Mouse (Mus musculus): ENCODE measurements around the gene Slc22a23.

Gene Slc22a23

DNA sequence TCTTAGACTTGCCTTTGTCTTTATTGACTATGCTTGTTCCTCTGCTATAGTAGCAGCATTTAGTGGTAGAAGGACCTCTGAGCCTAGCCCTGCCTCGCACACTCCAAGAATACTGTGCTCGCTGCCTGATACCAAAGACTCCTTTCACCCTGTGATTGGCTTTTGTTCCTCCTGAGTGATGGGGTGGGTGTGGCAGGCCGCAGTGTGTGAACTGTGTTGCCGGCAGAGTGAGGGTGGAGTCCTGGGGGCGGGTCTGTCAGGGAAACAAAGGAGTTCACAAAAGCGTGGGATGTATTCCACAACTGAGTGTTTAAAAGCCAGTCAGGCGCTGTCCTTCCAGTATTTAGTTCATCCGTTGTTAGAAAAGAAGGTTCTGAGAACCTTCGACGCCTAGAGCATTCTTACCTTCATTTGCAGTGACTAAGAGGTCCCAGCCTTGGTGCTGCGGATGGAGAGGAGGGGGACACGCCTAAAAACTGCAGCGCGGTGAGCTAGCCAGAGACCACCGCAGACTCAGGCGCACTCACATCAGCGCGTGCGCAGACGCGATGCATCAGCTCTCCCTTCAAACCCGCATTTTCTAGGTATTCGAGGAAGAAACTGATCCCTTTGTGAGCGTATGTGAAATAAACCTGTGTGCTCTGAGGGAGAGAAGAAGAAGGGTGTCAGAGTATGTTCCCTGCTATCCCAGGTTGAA is 213.8 kb downstream of the Slc22a23 start:
- peak; percentile 90 for DNase-seq

DNA sequence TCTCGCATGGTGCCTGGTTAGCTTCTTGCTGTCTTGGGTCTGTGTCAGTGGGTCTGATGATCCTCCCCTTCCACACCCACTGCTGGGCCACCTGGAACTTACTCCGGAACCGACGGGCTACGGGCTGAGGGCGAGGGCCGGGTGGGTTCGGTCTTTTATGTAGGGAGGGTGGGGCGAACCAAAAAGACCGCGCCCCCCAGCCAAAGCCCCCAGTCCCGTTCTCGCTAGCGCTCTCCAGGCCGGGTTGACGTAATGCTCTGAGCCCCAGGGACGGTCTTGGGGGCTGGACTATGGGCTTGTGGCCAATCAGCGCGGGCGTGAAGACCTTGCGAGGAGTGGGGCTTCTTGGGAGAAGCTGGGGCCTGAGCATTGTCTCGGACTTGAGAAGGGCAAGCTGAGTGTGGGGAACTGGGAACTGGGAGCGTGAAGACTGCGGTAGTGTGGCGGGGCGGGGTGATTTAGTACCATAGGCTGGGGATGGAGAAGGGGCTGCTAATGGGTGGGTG is 214.7 kb downstream of the Slc22a23 start, which contains the start of gene Tubb2b:
Gene Tubb2b (minus strand): TSS at position 241 of the 506 bp plus-strand sequence.
- peak; percentile 98 for DNase-seq

DNA sequence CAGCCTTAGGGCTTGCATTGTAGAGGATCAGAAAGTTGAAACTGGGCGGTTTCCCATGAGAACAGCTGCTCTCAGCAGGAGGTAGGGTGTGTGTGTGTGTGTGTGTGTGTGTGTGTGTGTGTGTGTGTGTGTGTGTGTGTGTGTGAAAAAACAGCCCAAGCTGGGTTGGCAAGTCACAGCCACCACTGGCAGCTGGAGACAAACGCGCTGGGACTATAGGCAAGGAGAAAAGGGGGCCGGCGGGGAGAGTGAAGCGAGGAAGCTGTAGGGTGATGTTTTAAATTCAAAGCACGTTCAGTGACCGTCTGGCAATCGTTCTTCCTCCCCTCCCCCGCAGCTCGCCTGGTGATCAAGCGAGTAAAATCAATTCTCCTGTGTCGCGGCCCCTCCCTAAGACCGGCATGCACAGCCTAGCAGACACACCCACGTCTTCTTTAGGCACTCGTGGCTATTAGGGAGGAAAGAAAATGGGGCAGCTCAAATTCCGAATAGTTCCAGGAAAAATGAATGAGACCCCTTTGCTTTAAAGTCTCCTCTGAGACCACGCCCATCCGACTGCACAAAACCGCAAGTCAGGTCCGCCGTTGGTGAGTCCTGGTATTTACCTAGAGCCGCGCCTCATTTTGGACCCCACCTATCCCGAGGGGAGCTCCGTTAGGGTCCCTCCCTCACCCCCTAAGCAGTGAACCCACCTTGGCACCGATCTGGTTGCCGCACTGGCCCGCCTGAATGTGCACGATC is 215.3 kb downstream of the Slc22a23 start:
- peak; percentile 79 for DNase-seq
